Mouse (Mus musculus) adrenal gland, postnatal 36 days (tissue): ENCODE results near the gene Vmn1r69. TPM values are rescaled to one million over a fixed set of nuclear protein-coding genes. Genes with fewer than 3 reads are reported as not detected.

Source experiments
- DNase-seq, 2 experiments: peaks; one replicate each; pipeline ENCODE4 v3.0.0; 2021; ENCODE audit warnings: mixed read lengths in 1 of 2
- long read RNA-seq, 2 experiments: library from polyadenylated mRNA; stranded (forward); transcript quantifications; one replicate each; pipeline ENCODE4 v2.0.0; 2021; ENCODE audit warnings: borderline sequencing depth in 2 of 2
- total RNA-seq, 2 experiments: library from RNA; stranded (reverse); gene quantifications; 2 replicates each; pipeline ENCODE4 v1.2.3; 2021

Gene Vmn1r69
- not detected for total RNA-seq
- long read RNA-seq, experiment 1: 0 reads
- long read RNA-seq, experiment 2: 0 reads

DNA sequence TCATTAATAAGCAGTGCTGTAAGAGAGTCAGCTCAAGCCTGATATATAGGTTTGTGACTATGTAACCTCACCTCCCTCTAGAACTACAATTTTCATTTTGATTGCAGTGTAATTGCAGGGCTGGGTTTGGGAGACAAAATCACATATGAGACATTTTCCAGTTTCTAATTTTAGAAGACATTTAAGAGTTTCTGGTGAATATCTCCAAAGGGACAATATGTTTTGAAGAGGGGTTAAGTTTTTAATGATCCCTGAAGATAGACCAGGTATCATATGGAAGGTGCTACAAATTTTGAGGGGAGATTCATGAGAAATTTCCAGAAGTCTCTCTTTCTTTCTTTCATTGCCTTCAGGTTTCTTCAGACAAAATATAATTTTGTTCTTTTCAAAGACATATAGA, at the start of gene Vmn1r69:
Gene Vmn1r69, minus strand, starts transcription at position 101 of the 400 bp plus-strand sequence.
- no peak for DNase-seq

DNA sequence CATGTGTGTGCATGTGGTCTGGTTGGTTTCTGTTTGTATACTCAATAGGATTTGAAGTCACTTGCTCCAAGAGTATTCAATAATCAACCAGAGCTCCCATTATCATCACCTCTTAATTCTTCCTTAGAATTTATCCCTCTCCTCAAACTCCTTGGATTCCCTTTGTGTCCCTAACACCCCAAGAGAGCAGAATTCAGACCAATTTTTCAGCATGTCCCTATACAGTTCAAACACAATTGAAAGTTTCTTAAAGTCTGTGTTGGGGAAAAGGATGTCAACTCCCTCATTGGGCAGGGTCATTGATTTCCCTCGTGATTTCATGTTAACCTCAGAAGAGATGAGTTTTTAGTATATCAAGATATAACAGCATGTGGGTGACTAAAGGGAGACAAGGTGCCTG, 17.8 kb upstream of the Vmn1r69 start, which contains the start of gene Vmn1r70:
Gene Vmn1r70, plus strand, starts transcription at position 301 of the 400 bp plus-strand sequence.
- no peak for DNase-seq

DNA sequence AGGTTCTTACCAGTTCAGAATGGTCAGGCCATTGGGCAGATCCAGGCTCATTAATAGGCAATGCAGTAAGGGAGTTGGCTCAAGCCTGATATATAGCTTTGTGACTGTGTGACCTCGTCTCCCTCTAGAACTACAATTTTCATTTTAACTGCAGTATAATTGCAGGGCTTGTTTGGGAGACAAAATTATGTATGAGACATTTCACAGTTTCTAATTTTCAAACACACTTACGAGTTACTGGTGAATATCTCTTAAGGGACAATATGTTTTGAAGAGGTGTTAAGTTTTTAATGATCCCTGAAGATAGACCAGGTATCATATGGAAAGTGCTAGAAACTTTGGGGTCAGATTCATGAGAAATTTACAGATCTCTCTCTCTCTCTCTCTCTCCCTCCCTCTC, 55.1 kb downstream of the Vmn1r69 start, which contains the start of gene Vmn1r68:
Gene Vmn1r68, minus strand, starts transcription at position 101 of the 400 bp plus-strand sequence.
- no peak for DNase-seq

Other genes starting within 250 kb of the Vmn1r69 start
- not detected for gene Vmn1r67, start 170.3 kb downstream of the Vmn1r69 start, total RNA-seq
- gene Zik1, start 118.3 kb downstream of the Vmn1r69 start, total RNA-seq: 1 to 10 TPM; 2.5 to 3.0 TPM
- gene Vmn1r68, start 55.2 kb downstream of the Vmn1r69 start, total RNA-seq: not detected
- gene Vmn1r70, start 17.9 kb upstream of the Vmn1r69 start, total RNA-seq: not detected
- not detected for gene Nlrp4b, start 74.1 kb upstream of the Vmn1r69 start, total RNA-seq
- not detected for gene Vmn1r71, start 140.7 kb upstream of the Vmn1r69 start, total RNA-seq